Mouse (Mus musculus): Measurements from ENCODE around the gene Spry1. TPM values are rescaled to one million over a fixed set of nuclear protein-coding genes. Genes with fewer than 3 reads are reported as not detected.

The Spry1 gene
- polyA plus RNA-seq, 1 experiment from 2014 or later: 20.0 TPM

DNA sequence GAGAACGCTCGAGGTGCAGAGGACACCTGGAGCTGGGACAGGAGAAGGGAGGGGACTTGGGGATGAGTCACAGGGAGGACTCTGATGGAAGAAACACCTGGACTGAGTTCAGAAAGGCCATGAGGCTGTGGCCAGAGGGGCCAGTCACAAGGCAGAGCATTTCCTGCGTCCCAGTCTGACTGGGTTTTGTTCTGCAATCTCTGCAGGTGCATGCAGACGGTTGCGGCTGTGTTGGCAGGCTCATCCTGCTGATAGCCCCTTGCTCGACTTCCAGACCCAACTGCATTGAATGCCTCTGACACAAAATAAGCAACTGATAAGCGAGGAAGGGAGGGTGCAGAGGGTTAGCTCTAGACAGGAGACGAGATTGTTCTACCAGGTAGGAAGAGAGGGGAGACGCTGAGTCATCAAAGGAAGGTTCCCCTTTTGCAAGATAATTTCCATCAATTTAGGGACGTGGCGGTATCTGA is 35.3 kb downstream of the Spry1 start:
- Histone ChIP-seq H3K27me3 (no peaks in the 10 kb centered on the region), H3K9ac (no peak overlapping the region), H3K9me3 (no peaks in the 10 kb centered on the region), H3K4me1 (peaks cover 10% of the 10 kb centered on the region), H3K4me3 (no peak overlapping the region), H3K27ac (no peak overlapping the region), H3K4me2 (no peak overlapping the region), H3K36me3 (no peaks in the 10 kb centered on the region)
- no peak for ATAC-seq (ENCODE audit: insufficient number of reproducible peaks, low FRiP score, low TSS enrichment, low read depth)
- WGBS: 73% methylated on average over 11 of the region's 11 CpGs

DNA sequence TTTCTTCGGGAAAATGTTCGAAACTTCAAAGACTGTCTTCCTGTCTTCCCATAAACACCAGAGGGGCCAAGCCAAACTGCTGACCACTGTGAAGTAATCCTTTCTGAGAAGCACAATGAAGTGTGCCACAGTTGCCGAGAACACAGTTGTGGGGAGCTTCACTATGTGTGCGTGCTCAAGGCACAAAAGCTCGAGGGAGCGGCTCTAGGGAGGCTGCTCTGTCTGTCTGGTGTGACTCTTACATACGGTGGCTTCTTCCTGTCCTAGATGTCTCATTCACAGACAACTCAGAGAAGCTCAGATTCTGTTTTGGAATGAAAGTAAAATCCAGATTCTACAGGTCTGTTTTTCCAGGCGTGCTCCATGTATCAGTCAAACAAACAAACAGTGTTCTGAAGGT is 36.5 kb downstream of the Spry1 start:
- 80% methylated on average over 8 of the region's 8 CpGs for WGBS
- H3K4me2 ChIP-seq: no peak overlapping the region
- H3K9me3 ChIP-seq: no peaks in the 10 kb centered on the region
- no peak overlapping the region for H3K4me3 ChIP-seq
- no peak overlapping the region for H3K27ac ChIP-seq
- no peak for ATAC-seq (ENCODE audit: insufficient number of reproducible peaks, low FRiP score, low TSS enrichment, low read depth)
- H3K36me3 ChIP-seq: no peaks in the 10 kb centered on the region
- no peak overlapping the region for H3K9ac ChIP-seq
- H3K4me1 ChIP-seq: peaks cover 10% of the 10 kb centered on the region
- H3K27me3 ChIP-seq: no peaks in the 10 kb centered on the region

DNA sequence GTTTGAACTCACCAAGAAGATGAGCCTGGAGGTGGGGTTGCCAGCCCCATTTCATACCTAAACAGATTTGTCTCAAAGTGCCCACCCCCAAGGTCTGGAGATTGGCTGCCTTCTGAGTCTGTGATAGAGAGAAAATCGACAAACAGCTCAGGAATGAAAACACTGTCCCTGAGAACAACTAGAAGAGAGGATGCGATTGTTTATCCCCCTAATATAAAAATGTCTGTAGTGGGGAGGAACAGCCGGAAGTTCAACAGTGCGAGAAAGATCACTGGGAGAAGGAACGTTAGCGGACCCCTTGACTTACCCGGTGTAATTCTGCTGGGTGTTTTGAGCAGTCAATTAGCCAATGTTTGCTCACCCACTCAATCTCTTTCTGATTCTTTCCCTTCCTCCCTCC is 46.5 kb downstream of the Spry1 start:
- Histone ChIP-seq H3K4me1 (peaks cover 9% of the 10 kb centered on the region; the same call in 1 of the 2 replicates), H3K27ac (no peak overlapping the region), H3K9ac (no peak overlapping the region), H3K4me3 (no peak overlapping the region), H3K27me3 (no peaks in the 10 kb centered on the region), H3K9me3 (no peaks in the 10 kb centered on the region), H3K4me2 (no peak overlapping the region), H3K36me3 (no peaks in the 10 kb centered on the region)
- WGBS: 46% methylated on average over 7 of the region's 7 CpGs
- no peak for ATAC-seq (ENCODE audit: insufficient number of reproducible peaks, low FRiP score, low TSS enrichment, low read depth)

DNA sequence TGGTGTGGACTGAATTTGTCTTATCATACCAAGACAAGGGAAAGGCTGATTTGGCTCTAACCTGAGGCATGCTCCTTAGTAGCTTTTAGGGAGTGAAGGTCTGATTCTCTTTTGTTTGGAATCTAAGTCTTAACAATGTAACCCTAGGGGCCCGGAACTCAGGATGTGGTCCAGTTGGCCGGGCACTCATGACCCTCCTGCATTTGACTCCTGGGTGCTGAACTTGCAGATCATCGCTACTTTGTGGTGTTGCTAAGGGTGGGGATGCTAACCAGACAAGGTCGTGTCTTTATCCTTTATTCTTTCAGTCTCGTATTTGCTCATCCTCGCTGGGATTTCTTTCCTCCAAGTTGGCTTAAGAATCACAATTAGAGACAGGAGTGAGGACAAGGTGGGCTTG is 47.0 kb downstream of the Spry1 start:
- Histone ChIP-seq H3K27ac (peak overlapping the region; percentile 24; the same call in 1 of the 2 replicates), H3K9me3 (no peaks in the 10 kb centered on the region), H3K9ac (no peak overlapping the region), H3K4me2 (peak overlapping the region; percentile 56), H3K27me3 (no peaks in the 10 kb centered on the region), H3K4me3 (peak overlapping the region; percentile 36), H3K4me1 (peaks cover 9% of the 10 kb centered on the region; the same call in 1 of the 2 replicates), H3K36me3 (no peaks in the 10 kb centered on the region)
- no peak for ATAC-seq (ENCODE audit: insufficient number of reproducible peaks, low FRiP score, low TSS enrichment, low read depth)
- 24% methylated on average over 6 of the region's 6 CpGs for WGBS

DNA sequence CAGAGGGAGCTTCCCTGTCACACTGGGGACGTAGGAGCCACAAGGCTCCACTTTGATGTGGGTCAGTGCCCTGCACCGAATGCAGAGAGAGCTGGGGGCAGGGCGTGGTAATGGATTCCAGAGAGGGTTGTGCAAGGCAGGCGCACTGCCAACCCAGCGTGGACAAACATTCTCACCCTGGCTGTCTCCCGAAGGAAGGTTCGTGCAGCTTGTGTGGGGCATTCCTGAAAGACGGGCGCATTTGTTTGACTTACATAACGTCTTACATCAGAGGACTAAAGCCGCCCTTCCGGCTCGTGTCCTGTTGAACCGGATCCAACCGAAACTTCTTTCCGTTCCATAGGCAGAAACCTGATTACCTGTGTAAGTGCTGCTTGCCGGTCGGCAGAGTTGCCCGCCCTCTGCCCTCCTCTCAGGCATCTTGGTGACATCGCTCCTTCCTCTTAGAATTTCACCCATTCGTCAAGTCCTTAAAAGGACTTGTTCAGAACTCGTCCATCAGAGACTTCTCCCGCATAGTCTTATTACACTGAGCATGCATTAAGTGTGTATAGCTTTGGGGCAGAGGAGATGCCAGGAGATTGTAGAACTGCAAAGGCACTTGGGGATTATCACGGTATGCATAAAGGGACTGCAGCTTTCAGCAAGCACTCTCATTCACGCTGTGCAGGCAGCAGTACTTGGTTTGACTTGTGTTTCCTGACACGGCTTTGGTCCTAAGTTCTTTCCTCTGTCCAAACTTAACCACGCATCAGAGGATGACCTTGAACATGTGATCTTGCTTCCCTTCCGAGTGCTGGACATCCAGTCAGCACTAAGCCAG is 47.6 kb downstream of the Spry1 start:
- H3K9ac ChIP-seq: no peak overlapping the region

DNA sequence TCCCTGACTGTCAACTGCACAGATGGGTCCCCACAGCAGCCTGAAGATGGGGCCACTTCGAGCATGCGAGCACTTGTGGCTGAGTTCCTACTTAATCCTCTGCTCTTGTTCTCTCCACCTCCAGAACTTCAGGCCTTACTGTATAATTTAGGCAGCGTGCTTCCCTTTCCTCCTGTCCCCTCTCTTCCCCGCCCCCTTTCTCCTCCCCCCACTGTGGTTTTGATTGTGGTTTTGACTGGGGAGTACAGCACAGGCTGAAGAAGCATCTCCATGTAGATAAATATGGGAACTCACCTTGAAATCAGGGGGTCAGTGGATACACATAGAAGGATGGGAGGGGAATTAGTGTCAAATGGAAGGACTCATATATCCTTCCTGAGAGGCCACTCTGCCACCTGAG is 53.2 kb downstream of the Spry1 start:
- no peak overlapping the region for H3K27ac ChIP-seq
- no peaks in the 10 kb centered on the region for H3K9me3 ChIP-seq
- no peak overlapping the region for H3K4me2 ChIP-seq
- no peak for ATAC-seq (ENCODE audit: insufficient number of reproducible peaks, low FRiP score, low TSS enrichment, low read depth)
- no peaks in the 10 kb centered on the region for H3K4me1 ChIP-seq
- no peaks in the 10 kb centered on the region for H3K36me3 ChIP-seq
- 79% methylated on average over 4 of the region's 4 CpGs for WGBS
- H3K4me3 ChIP-seq: no peak overlapping the region
- no peak overlapping the region for H3K9ac ChIP-seq
- no peaks in the 10 kb centered on the region for H3K27me3 ChIP-seq

More for the DNA sequence above, 47.6 kb downstream of the Spry1 start:
- H3K27me3 ChIP-seq: no peaks in the 10 kb centered on the region
- H3K27ac ChIP-seq: peak overlapping the region; percentile 48; the same call in 1 of the 2 replicates
- no peaks in the 10 kb centered on the region for H3K9me3 ChIP-seq
- ATAC-seq (ENCODE audit: insufficient number of reproducible peaks, low FRiP score, low TSS enrichment, low read depth): no peak; the same call in 1 of the 2 replicates
- H3K4me2 ChIP-seq: peak overlapping the region; percentile 56
- H3K4me3 ChIP-seq: peak overlapping the region; percentile 36
- peaks cover 9% of the 10 kb centered on the region; the same call in 1 of the 2 replicates for H3K4me1 ChIP-seq
- H3K36me3 ChIP-seq: no peaks in the 10 kb centered on the region
- WGBS: 25% methylated on average over 28 of the region's 28 CpGs

DNA sequence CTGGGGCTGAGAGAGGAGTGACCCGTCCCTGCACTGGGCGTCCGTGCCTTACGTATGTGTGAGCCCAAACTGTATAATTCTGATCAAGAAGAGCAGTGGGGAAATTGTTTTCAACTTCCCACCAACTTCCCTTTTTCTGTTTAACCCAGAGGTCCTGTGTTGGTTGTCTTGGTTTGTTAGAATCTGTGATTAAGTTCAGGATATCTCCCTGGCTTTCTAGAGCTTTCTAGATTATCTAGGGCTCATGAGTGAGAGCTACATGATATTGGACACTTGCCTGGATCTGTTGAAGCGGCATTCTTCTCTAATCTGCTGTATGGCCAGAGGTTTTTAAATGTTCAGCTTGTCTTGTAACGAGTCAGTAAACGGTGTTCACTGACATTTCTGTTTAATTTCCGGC is 53.8 kb downstream of the Spry1 start:
- Histone ChIP-seq H3K27ac (no peak overlapping the region), H3K9ac (no peak overlapping the region), H3K4me3 (no peak overlapping the region), H3K9me3 (no peaks in the 10 kb centered on the region), H3K4me2 (no peak overlapping the region), H3K27me3 (no peaks in the 10 kb centered on the region), H3K36me3 (no peaks in the 10 kb centered on the region), H3K4me1 (no peaks in the 10 kb centered on the region)
- ATAC-seq (ENCODE audit: insufficient number of reproducible peaks, low FRiP score, low TSS enrichment, low read depth): no peak
- WGBS: 77% methylated on average over 8 of the region's 8 CpGs

Other genes starting within 250 kb of the Spry1 start
- gene Spata5, start 220.1 kb upstream of the Spry1 start, polyA plus RNA-seq (2015; fragmentation: Nextera tagmentation; extraction: Ambion mirVana): 33.9 and 36.1 TPM in 2 replicates
- gene Nudt6, start 219.7 kb upstream of the Spry1 start, polyA plus RNA-seq (2015; fragmentation: Nextera tagmentation; extraction: Ambion mirVana): 4.9 and 5.0 TPM in 2 replicates
- 4.8 and 5.4 TPM in 2 replicates for gene Gm5148, start 84.5 kb downstream of the Spry1 start, polyA plus RNA-seq (2015; fragmentation: Nextera tagmentation; extraction: Ambion mirVana)